Mouse (Mus musculus): ENCODE data around the gene Tln2. TPM values are rescaled to one million over a fixed set of nuclear protein-coding genes. Genes with fewer than 3 reads are reported as not detected.

The Tln2 gene
- polyA plus RNA-seq, 1 experiment from 2014 or later = 18.5 TPM

DNA sequence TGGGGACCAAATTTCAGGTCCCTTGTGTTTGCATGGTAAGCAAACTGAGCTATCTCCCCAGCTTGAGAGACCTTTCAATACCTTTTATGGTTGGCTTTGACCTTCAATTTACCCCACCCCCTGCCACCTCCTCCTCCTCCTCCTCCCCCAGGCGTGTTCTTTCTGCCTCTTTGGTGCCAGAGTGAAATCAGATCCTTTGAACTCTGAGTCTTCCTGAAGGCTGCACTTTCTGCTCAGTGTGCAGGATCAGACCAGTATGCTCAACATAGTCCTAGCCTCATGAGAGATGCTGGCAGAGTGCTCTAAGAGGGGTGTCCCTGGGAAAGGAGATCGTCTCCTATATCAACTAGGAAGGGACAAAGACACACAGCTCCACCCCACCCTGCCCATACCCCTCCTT lies 309.4 kb downstream of the Tln2 start:
- no peak overlapping the region for H3K4me3 ChIP-seq
- H3K9ac ChIP-seq = no peak overlapping the region
- no peak overlapping the region for H3K4me2 ChIP-seq
- peaks cover 6% of the 10 kb centered on the region; the same call in 1 of the 2 replicates for H3K36me3 ChIP-seq (ENCODE audit: poor library complexity, severe bottlenecking)
- H3K9me3 ChIP-seq (replicated peaks) = no peaks in the 10 kb centered on the region
- WGBS = 66% methylated on average over 2 of the region's 2 CpGs
- no peak overlapping the region for H3K27ac ChIP-seq
- ATAC-seq = no peak
- H3K27me3 ChIP-seq = no peaks in the 10 kb centered on the region
- H3K4me1 ChIP-seq = no peaks in the 10 kb centered on the region

- H3K4me1 ChIP-seq = no peaks in the 10 kb centered on the region
- no peak overlapping the region for H3K27ac ChIP-seq
- no peaks in the 10 kb centered on the region for H3K36me3 ChIP-seq (ENCODE audit: poor library complexity, severe bottlenecking)
- H3K9me3 ChIP-seq (replicated peaks) = no peaks in the 10 kb centered on the region
- no peak overlapping the region for H3K4me2 ChIP-seq
- no peak overlapping the region for H3K9ac ChIP-seq
- H3K4me3 ChIP-seq = no peak overlapping the region
- H3K27me3 ChIP-seq = no peaks in the 10 kb centered on the region
- ATAC-seq = no peak
- 84% methylated on average over 10 of the region's 10 CpGs for WGBS
Observed at GRCm38 (mm10) chr9:67247365-67247950, 312.0 kb downstream of the Tln2 start.

- ATAC-seq = no peak
- 97% methylated on average over 2 of the region's 2 CpGs for WGBS
- Histone ChIP-seq H3K27ac (no peak overlapping the region), H3K4me3 (no peak overlapping the region), H3K9ac (no peak overlapping the region), H3K36me3 (ENCODE audit: poor library complexity, severe bottlenecking) (peaks cover 3% of the 10 kb centered on the region; the same call in 1 of the 2 replicates), H3K4me2 (no peak overlapping the region), H3K9me3 (replicated peaks) (no peaks in the 10 kb centered on the region), H3K27me3 (no peaks in the 10 kb centered on the region), H3K4me1 (no peaks in the 10 kb centered on the region)
Observed at GRCm38 (mm10) chr9:67245265-67245664, 314.2 kb downstream of the Tln2 start.

DNA sequence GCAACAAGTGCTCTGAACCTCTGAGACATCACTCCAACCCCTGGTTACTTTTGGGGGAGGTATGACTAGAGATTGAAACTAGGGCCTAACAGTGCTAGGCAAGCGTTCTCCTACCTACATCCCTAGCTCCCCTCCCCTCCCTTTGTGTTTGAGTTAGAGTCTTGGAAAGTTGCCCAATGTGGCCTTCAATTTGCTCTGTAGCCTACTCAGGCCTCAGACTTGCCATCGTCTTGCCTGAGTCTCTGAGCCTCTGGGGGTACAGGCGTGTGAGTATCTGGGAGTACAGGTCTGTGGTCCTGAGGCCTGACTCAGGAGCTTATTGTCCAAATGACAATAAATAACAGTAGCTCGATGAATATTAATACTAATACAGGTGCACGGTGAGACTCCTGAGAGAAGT lies 317.8 kb downstream of the Tln2 start:
- no peak for ATAC-seq
- H3K9ac ChIP-seq = no peak overlapping the region
- peaks cover 13% of the 10 kb centered on the region for H3K36me3 ChIP-seq (ENCODE audit: poor library complexity, severe bottlenecking)
- no peaks in the 10 kb centered on the region for H3K4me1 ChIP-seq
- WGBS = 69% methylated on average over 5 of the region's 5 CpGs
- H3K9me3 ChIP-seq (replicated peaks) = no peaks in the 10 kb centered on the region
- H3K4me2 ChIP-seq = no peak overlapping the region
- H3K27ac ChIP-seq = no peak overlapping the region
- H3K4me3 ChIP-seq = no peak overlapping the region
- H3K27me3 ChIP-seq = no peaks in the 10 kb centered on the region

- Histone ChIP-seq H3K4me3 (no peak overlapping the region), H3K36me3 (ENCODE audit: poor library complexity, severe bottlenecking) (peaks cover 13% of the 10 kb centered on the region), H3K27ac (no peak overlapping the region), H3K4me2 (no peak overlapping the region), H3K4me1 (no peaks in the 10 kb centered on the region), H3K9ac (no peak overlapping the region), H3K27me3 (no peaks in the 10 kb centered on the region), H3K9me3 (replicated peaks) (no peaks in the 10 kb centered on the region)
- no peak for ATAC-seq
- 94% methylated on average over 9 of the region's 9 CpGs for WGBS
Observed at GRCm38 (mm10) chr9:67240456-67240855, 319.0 kb downstream of the Tln2 start.

- Histone ChIP-seq H3K4me2 (no peak overlapping the region), H3K27me3 (no peaks in the 10 kb centered on the region), H3K9ac (no peak overlapping the region), H3K9me3 (replicated peaks) (no peaks in the 10 kb centered on the region), H3K4me3 (no peak overlapping the region), H3K27ac (no peak overlapping the region), H3K4me1 (no peaks in the 10 kb centered on the region), H3K36me3 (ENCODE audit: poor library complexity, severe bottlenecking) (peaks cover 13% of the 10 kb centered on the region)
- ATAC-seq = no peak
- 73% methylated on average over 3 of the region's 3 CpGs for WGBS
Observed at GRCm38 (mm10) chr9:67236987-67237386, 322.5 kb downstream of the Tln2 start.

DNA sequence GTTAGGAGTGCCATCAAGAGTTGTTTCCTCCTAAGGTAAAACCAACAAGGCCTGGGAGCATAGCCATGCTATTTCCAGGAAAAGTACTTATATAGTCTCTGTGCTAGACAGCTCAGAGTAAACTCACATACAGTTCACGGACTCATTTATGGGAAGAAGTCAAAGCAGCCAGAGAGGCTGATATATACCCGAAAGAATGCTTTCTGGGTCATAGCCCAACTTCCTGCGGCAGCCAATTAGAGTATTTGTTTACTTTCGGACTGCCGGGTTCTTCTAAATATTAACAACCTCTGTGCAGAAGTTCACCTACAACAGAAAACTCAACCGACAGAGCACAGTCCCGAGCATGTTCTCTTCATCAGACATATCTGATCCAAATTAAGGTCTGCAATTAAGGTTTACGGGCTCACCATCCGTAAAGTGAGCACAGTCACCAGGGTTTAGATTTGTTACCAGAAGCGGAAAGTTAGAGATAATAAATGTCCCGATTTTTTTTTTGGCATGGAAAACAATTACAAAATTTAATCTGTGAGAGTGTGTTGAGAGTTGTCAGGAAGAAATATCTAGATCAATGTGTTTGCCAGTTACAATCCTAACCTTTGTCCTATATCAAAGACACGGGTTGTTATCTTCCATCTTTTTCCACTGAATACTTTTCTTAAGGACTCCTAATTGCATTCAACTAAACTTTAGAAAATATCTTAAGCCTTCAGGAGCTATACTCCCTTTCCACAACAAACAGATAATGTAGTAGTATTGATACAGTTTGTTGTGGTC lies 323.9 kb downstream of the Tln2 start:
- H3K4me1 ChIP-seq = no peaks in the 10 kb centered on the region
- H3K4me3 ChIP-seq = no peak overlapping the region
- no peaks in the 10 kb centered on the region for H3K27me3 ChIP-seq
- ATAC-seq = no peak
- WGBS = 91% methylated on average over 12 of the region's 12 CpGs
- no peak overlapping the region for H3K4me2 ChIP-seq
- no peaks in the 10 kb centered on the region for H3K9me3 ChIP-seq (replicated peaks)
- H3K36me3 ChIP-seq (ENCODE audit: poor library complexity, severe bottlenecking) = peaks cover 13% of the 10 kb centered on the region
- H3K9ac ChIP-seq = no peak overlapping the region
- no peak overlapping the region for H3K27ac ChIP-seq

DNA sequence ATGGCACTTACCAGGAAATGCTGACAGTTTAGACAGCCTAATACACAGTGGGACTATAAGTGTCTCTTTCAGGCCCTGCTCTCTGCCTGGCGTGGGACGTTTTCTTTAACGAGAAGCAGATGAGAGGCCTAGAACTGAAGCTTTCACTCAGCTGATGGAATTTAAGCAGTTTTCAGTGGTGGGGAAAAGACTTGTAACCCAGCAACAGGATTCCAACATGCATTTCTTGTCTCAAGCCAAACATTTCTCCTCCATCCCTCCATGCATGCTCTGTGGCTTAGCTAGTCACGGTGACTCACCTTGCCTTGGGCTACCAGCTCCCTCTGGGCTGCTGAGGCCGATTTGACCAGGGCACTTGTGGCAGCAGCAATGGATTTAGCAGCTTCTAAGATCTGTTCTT lies 330.5 kb downstream of the Tln2 start:
- Histone ChIP-seq H3K4me2 (no peak overlapping the region), H3K36me3 (ENCODE audit: poor library complexity, severe bottlenecking) (peaks cover 9% of the 10 kb centered on the region), H3K27me3 (no peaks in the 10 kb centered on the region), H3K4me3 (no peak overlapping the region), H3K27ac (no peak overlapping the region), H3K9me3 (replicated peaks) (no peaks in the 10 kb centered on the region), H3K9ac (no peak overlapping the region), H3K4me1 (no peaks in the 10 kb centered on the region)
- 72% methylated on average over 5 of the region's 5 CpGs for WGBS
- ATAC-seq = no peak

GRCm38 (mm10) chr9:67220388-67220787 lies 339.1 kb downstream of the Tln2 start:
- Histone ChIP-seq H3K4me1 (no peaks in the 10 kb centered on the region), H3K27ac (no peak overlapping the region), H3K4me2 (no peak overlapping the region), H3K4me3 (no peak overlapping the region), H3K9me3 (replicated peaks) (no peaks in the 10 kb centered on the region), H3K9ac (no peak overlapping the region), H3K27me3 (no peaks in the 10 kb centered on the region), H3K36me3 (ENCODE audit: poor library complexity, severe bottlenecking) (peaks cover 7% of the 10 kb centered on the region; the same call in 1 of the 2 replicates)
- WGBS = 64% methylated on average over 3 of the region's 3 CpGs
- no peak for ATAC-seq

- peaks cover 7% of the 10 kb centered on the region; the same call in 1 of the 2 replicates for H3K36me3 ChIP-seq (ENCODE audit: poor library complexity, severe bottlenecking)
- WGBS = 65% methylated on average over 9 of the region's 9 CpGs
- ATAC-seq = no peak
Observed at GRCm38 (mm10) chr9:67218001-67218400, 341.5 kb downstream of the Tln2 start.

DNA sequence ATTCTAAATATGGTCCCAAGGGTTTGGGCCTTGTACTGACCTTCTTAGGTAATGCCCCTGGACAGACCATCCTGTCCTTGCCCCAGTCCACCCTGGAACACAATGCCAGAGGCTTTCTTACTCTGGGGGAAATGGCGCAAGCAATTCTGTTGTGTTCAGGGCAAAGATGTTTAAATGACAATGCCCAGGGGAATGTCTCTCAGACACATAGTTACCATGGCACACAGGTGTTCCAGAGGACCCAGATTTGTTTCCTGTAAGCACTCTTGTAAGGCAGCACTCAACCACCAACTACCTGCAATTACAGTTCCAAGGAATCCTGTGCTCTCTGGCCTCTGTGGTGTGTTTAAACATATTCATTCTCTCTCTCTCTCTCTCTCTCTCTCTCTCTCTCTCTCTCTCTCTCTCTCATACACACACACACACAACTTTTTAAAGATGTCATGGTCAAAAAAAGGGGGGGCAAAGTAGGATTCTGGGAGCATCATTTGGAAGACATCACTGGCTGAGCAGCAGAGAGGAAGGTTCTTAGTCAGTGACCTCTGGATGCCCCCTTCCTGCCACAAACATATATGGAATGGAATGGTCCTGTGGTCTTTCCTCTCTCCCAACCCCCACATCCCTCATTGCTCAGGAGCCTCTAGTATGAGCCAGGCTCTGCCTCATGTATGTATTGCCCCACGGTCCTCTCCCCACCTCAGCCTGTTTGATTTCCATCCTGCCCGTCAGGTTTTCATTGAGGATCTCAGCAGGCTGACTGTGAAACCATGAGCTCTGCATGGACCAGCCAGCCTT lies 345.1 kb downstream of the Tln2 start:
- no peak overlapping the region for H3K4me2 ChIP-seq
- no peaks in the 10 kb centered on the region for H3K27me3 ChIP-seq
- 75% methylated on average over 3 of the region's 3 CpGs for WGBS
- H3K9ac ChIP-seq = no peak overlapping the region
- no peaks in the 10 kb centered on the region for H3K36me3 ChIP-seq (ENCODE audit: poor library complexity, severe bottlenecking)
- H3K4me1 ChIP-seq = no peaks in the 10 kb centered on the region
- no peaks in the 10 kb centered on the region for H3K9me3 ChIP-seq (replicated peaks)
- ATAC-seq = no peak
- no peak overlapping the region for H3K27ac ChIP-seq
- no peak overlapping the region for H3K4me3 ChIP-seq

More at GRCm38 (mm10) chr9:67218001-67218400, 341.5 kb downstream of the Tln2 start:
- Histone ChIP-seq H3K27ac (no peak overlapping the region), H3K4me3 (no peak overlapping the region), H3K9me3 (replicated peaks) (no peaks in the 10 kb centered on the region), H3K4me2 (no peak overlapping the region), H3K9ac (no peak overlapping the region), H3K4me1 (no peaks in the 10 kb centered on the region), H3K27me3 (no peaks in the 10 kb centered on the region)

DNA sequence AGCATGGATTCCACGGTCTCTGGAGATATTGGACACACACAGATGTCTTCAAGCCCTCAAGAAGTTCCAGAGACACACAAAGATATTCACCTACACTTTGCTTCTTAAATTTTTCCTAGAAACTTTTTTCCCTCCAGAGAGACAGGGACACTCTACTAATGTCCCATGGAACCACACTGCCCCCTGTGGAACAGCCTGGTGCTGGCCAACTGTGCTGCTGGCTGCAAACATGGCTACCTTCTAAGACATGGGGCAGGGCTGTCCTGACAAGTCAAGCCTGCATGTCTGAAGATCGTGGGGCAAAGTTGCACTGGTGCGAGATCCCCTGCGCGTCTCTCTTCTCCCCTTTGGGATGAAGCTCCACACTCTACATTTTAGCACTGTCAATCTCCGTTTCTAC lies 346.2 kb downstream of the Tln2 start:
- no peaks in the 10 kb centered on the region for H3K27me3 ChIP-seq
- WGBS = 69% methylated on average over 6 of the region's 6 CpGs
- ATAC-seq = no peak
- no peak overlapping the region for H3K9ac ChIP-seq
- no peak overlapping the region for H3K4me2 ChIP-seq
- H3K36me3 ChIP-seq (ENCODE audit: poor library complexity, severe bottlenecking) = no peaks in the 10 kb centered on the region
- H3K9me3 ChIP-seq (replicated peaks) = no peaks in the 10 kb centered on the region
- H3K4me3 ChIP-seq = no peak overlapping the region
- H3K4me1 ChIP-seq = no peaks in the 10 kb centered on the region
- no peak overlapping the region for H3K27ac ChIP-seq
